Mouse (Mus musculus) embryonic facial prominence, embryonic 14.5 days (tissue): ENCODE measurements around the gene Baz2a. TPM values are rescaled to one million over a fixed set of nuclear protein-coding genes. Genes with fewer than 3 reads are reported as not detected.
"Not testable (repeated sequence)": the region's sequence is repeated elsewhere in the genome, so short reads cannot be mapped to it uniquely, and the experiment has no call there.

Source experiments
- ATAC-seq: fragments of 200-750 bp; cut with Nextera tagmentation; 2 replicates; pipeline ENCODE4 v1.8.0; 2017; ENCODE audit warnings: low read depth, moderate number of reproducible peaks, moderate TSS enrichment
- DNase-seq: peaks from one replicate; pipeline ENCODE4 v3.0.0-alpha.2; 2015; ENCODE audit warnings: low spot score
- H3K27ac ChIP-seq: fragments of 300-500 bp; sonication (generic); replicated peaks from 2 replicates; pipeline ENCODE4 v1.5.1; 2014; ENCODE audit warnings: low read depth, mild to moderate bottlenecking, low read length, moderate library complexity
- H3K27me3 ChIP-seq: fragments of 300-500 bp; sonication (generic); replicated peaks from 2 replicates; pipeline ENCODE4 v1.6.1; 2014; ENCODE audit warnings: low read length; ENCODE audit not compliant: control insufficient read depth, insufficient read depth
- H3K36me3 ChIP-seq: fragments of 300-500 bp; sonication (generic); 2 replicates; pipeline ENCODE4 v1.6.1; 2014; ENCODE audit warnings: low read length, mixed read lengths; ENCODE audit not compliant: control insufficient read depth, insufficient read depth
- H3K4me1 ChIP-seq: fragments of 300-500 bp; sonication (generic); 2 replicates; pipeline ENCODE4 v1.6.1; 2014; ENCODE audit warnings: antibody characterized with exemption, low read length; ENCODE audit not compliant: control insufficient read depth, insufficient read depth
- H3K4me2 ChIP-seq: fragments of 300-500 bp; sonication (generic); 2 replicates; pipeline ENCODE4 v1.6.1; 2014; ENCODE audit warnings: low read depth, mild to moderate bottlenecking, low read length, moderate library complexity, mixed read lengths
- H3K4me3 ChIP-seq: fragments of 300-500 bp; sonication (generic); 2 replicates; pipeline ENCODE4 v1.5.1; 2014; ENCODE audit warnings: low read depth, mild to moderate bottlenecking, low read length
- H3K9ac ChIP-seq: fragments of 300-500 bp; sonication (generic); 2 replicates; pipeline ENCODE4 v1.6.1; 2014; ENCODE audit warnings: low read depth, mild to moderate bottlenecking, low read length, moderate library complexity, mixed read lengths
- H3K9me3 ChIP-seq: fragments of 300-500 bp; sonication (generic); 2 replicates; pipeline ENCODE4 v1.6.1; 2016; ENCODE audit warnings: low read length; ENCODE audit not compliant: control insufficient read depth
- WGBS: fragments of 180-500 bp; shearing (Covaris S2); extraction: QIAGEN DNeasy Blood & Tissue Kit; methylation state at CpG from one replicate; pipeline ENCODE4 v1.1.7; 2014; 5-methylcytosine and 5-hydroxymethylcytosine counted together
- polyA plus RNA-seq: library from polyadenylated mRNA; unstranded; fragments of >200 nt; fragmentation: Nextera tagmentation; extraction: Ambion mirVana; gene quantifications from 2 replicates; pipeline ENCODE4 v1.2.1, GENCODE M21; 2014

The Baz2a gene
- polyA plus RNA-seq, 1 experiment from 2014 or later, result 18.8 TPM

DNA sequence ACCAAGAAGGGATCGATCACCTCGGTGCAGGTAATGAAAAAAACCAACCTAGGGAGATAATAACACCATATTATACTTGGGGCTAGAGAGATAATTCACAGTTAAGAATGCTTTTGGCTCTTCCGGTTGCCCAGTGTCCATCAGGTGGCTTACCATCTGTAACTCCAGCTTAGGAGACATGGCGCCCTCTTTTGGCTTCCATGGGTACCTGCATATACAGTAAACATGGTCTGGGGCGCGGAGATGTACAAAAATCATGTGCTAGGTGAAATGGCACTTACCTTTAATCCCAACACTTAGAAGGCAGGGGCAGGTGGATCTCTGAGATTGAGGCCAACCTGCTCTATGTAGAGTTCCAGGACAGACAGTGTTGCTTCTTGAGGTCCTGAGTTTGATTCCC, 5.0 kb upstream of the Baz2a start:
- no peak overlapping the region for H3K9ac ChIP-seq
- 78% methylated on average over 6 of the region's 6 CpGs for WGBS
- DNase-seq (peak; percentile 51), ATAC-seq (no peak)
- no peaks in the 10 kb centered on the region for H3K27me3 ChIP-seq
- H3K27ac ChIP-seq, result no peak overlapping the region
- H3K4me2 ChIP-seq, result no peak overlapping the region
- H3K9me3 ChIP-seq, result no peaks in the 10 kb centered on the region
- H3K4me1 ChIP-seq, result peaks cover 6% of the 10 kb centered on the region
- H3K4me3 ChIP-seq, result no peak overlapping the region
- peaks cover 66% of the 10 kb centered on the region for H3K36me3 ChIP-seq

DNA sequence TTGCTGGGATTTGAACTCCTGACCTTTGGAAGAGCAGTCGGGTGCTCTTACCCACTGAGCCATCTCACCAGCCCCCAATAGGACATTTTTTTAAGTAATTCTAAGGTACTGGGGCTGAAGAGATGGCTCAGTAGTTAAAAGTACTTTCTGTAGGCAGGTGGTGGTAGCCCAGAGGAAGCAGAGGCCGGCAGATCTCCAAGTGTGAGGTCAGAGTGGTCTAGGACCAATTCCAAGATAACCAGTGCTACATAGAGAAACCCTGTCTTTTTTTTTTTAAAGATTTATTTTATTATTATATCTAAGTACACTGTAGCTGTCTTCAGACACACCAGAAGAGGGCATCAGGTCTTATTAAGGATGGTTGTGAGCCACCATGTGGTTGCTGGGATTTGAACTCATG, 4.2 kb upstream of the Baz2a start:
- WGBS, result 71% methylated on average over 2 of the region's 2 CpGs
- H3K9me3 ChIP-seq, H3K4me3 ChIP-seq, ATAC-seq, H3K4me2 ChIP-seq, H3K27ac ChIP-seq, H3K9ac ChIP-seq, DNase-seq, H3K27me3 ChIP-seq: not testable (repeated sequence)
- Histone ChIP-seq H3K36me3 (peaks cover 66% of the 10 kb centered on the region), H3K4me1 (peaks cover 13% of the 10 kb centered on the region)

DNA sequence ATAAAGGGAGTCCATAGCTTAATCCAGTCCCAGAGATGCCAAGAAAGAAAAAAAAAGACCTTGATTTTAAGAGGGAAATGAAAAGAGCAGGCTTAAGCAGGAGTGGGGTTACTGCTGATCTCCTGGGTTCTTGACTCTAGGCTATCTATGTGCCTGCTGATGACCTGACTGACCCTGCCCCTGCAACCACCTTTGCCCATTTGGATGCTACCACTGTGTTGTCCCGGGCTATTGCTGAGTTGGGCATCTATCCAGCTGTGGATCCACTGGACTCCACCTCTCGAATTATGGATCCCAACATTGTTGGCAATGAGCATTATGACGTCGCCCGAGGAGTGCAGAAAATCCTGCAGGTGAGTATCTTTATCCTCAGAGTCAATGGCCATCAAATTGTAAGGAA, 3.2 kb upstream of the Baz2a start:
- Histone ChIP-seq H3K27me3 (no peaks in the 10 kb centered on the region), H3K4me3 (no peak overlapping the region), H3K36me3 (peaks cover 66% of the 10 kb centered on the region), H3K9ac (no peak overlapping the region), H3K4me1 (peaks cover 13% of the 10 kb centered on the region), H3K9me3 (no peaks in the 10 kb centered on the region), H3K4me2 (no peak overlapping the region), H3K27ac (no peak overlapping the region)
- WGBS, result 89% methylated on average over 5 of the region's 5 CpGs
- no peak for ATAC-seq
- DNase-seq, result no peak

DNA sequence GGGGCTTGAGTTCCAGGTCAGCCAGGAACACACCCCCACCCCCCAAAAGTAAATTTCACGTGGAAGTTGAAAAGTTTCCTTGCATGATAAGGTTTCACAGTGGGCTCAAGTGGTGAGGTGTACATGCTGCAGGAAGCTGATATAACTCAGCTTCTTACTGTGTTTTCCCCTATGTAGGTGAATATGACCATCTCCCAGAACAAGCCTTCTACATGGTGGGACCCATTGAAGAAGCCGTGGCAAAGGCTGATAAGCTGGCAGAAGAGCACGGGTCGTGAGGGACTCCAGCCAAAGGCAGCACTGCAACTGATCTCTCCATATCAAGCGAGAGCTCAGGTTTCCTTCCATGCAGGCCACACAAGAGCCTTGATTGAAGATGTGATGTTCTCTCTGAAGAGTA, 1.5 kb upstream of the Baz2a start:
- Histone ChIP-seq H3K4me1 (peaks cover 25% of the 10 kb centered on the region), H3K4me2 (no peak overlapping the region), H3K9ac (no peak overlapping the region), H3K27ac (no peak overlapping the region), H3K36me3 (peaks cover 58% of the 10 kb centered on the region), H3K4me3 (no peak overlapping the region), H3K9me3 (no peaks in the 10 kb centered on the region), H3K27me3 (no peaks in the 10 kb centered on the region)
- 62% methylated on average over 5 of the region's 5 CpGs for WGBS
- DNase-seq (no peak), ATAC-seq (no peak)

DNA sequence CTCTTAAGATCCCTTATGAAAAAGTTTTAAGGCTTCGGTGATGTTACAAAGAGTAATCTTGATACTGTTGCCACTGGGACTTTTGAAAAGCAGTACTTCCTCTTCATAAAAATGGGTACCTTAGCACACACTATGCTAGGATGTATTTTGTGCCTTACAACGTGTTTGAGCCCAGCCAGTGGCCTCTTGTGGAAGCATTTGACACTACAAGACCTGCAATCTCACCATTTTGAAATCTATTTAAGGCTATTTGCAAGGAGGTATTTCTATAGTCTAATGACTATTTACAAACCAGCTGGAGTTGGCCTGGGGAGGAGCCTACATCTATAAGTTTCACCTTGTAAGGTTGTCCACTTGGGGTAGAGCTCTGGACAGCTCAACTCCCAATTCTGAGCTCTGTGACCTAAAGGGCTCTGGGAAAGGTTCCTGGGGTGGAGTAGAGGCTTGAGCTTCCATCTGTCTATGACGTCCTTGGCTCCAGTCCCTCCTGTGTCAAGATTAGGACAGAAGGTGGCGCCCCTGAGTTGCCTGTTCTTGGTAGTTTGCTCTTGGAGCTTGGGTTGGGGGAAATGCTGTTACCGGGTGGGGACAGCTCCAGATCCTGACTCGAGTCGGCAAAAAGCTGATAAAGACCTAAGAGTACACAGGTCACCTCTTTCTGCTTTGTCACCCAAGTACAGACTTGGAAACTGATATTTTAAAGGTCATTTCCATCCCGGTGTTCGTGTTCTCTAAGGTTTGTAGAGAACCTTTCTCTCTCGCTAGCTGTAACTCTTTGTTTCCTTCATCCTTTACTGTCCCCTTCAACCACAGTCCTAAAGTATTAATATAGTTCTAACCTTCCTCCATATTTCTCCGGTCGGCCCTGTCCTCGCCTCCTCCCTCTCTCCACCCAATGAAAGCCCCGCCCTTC, 470 bp upstream of the Baz2a start:
- WGBS, result 7% methylated on average over 14 of the region's 14 CpGs
- ATAC-seq (peak; percentile 47), DNase-seq (peak; percentile 90)
- Histone ChIP-seq H3K27ac (peak overlapping the region; percentile 89; the same call in 1 of the 2 replicates), H3K27me3 (no peaks in the 10 kb centered on the region), H3K4me1 (peaks cover 25% of the 10 kb centered on the region), H3K4me2 (peak overlapping the region; percentile 95), H3K9me3 (no peaks in the 10 kb centered on the region), H3K9ac (peak overlapping the region; percentile 78), H3K4me3 (peak overlapping the region; percentile 84), H3K36me3 (peaks cover 48% of the 10 kb centered on the region)

DNA sequence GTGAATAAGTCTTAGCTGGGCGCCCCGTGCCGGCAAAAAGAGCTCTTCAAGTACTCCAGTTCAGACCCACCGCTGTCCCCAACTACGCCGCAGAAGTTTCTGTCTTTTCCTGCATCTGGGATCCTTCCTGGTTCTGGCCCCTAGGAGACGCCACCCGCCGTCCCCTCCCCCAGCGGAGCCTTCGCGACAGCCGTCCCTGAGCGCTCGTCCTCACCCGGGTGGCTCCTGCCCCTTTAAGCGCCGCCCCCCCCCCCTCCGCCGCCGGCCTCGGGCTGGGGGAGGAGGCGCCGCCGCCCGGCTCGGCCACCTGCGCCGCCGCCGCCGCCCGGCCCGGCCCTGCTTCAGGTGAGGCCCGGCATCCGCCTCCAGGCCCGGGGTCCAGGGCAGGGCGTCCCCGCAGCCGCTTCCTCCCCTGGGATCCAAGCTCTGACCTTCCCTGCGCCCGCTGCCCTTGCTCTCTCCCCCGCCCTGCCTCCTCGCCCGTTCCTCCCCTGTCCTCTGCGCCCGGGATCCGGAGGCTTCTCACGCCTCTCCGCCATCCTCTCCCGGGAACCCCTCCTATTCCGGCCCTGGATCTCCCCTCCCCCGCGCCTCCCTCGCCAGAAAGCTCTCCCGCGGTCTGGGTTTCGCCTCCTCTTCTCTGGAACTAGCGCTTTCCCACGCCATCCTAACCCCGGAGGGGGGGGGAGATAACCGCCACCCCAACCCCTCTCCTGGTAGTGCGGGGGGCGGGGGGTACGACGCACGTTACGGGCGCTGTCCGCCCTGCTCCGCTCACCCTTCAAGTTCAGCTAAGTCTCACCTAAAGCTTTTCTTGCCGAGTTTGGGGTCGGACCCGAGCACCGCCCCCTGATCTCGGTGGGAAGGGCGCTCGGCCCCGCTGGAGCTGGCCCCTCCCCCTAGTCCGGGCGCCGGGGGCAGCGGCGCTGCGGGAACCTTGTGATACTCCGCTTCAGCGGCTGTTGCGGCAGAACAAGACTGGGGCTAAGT, 1.4 kb downstream of the Baz2a start:
- DNase-seq, result peak; percentile 85
- no peaks in the 10 kb centered on the region for H3K27me3 ChIP-seq
- ATAC-seq, result peak; percentile 27
- no peaks in the 10 kb centered on the region for H3K9me3 ChIP-seq
- peak overlapping the region; percentile 78 for H3K9ac ChIP-seq
- H3K4me1 ChIP-seq, result peaks cover 30% of the 10 kb centered on the region
- H3K4me3 ChIP-seq, result peak overlapping the region; percentile 84
- H3K4me2 ChIP-seq, result peak overlapping the region; percentile 95
- peaks cover 29% of the 10 kb centered on the region for H3K36me3 ChIP-seq
- WGBS, result under 1% methylated on average over 58 of the region's 88 CpGs
- peak overlapping the region; percentile 89 for H3K27ac ChIP-seq

DNA sequence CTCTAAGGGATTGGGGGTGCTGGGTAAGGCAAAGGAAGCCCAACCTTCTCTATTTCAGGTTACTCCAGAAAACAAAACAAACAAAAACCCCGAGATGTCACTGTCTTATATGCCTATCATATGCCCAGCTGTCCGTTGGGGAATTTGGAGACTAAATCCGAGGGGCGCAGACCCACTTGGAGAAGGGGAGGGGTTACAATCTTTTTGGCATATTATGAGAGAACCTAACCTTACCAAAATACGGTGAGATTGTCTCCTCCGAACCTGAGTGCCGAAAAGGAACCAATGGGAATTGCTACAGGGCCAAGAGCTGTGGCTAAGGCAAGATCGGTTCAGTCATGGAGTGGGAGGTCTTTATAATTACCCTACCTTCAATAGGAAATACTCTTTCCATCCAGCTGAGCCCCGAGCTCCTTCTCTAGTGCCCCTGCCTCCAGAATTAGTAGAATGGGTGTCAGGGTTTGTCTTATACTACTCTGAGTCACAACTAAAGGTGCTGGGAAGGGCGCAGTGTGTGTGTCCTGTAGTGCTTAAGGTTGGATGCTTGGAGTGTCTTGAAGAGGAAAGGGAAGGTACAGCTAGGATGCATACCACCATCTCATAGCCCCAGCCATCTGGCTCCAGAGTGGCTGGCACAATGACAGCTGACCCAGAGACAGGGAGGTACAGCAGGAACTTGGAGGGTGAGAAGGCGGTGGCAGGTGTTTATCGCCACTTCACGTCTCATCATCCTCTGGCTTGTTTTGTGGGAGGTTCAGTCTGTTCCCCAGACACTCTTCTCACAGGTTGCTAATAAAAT, 2.3 kb downstream of the Baz2a start:
- ATAC-seq (no peak), DNase-seq (no peak)
- WGBS, result 28% methylated on average over 13 of the region's 13 CpGs
- peak overlapping the region; percentile 89 for H3K27ac ChIP-seq
- H3K4me1 ChIP-seq, result peaks cover 37% of the 10 kb centered on the region
- peaks cover 20% of the 10 kb centered on the region for H3K36me3 ChIP-seq
- peak overlapping the region; percentile 84 for H3K4me3 ChIP-seq
- H3K9ac ChIP-seq, result peak overlapping the region; percentile 78
- H3K27me3 ChIP-seq, result no peaks in the 10 kb centered on the region
- H3K9me3 ChIP-seq, result no peaks in the 10 kb centered on the region
- H3K4me2 ChIP-seq, result peak overlapping the region; percentile 95
